Mouse (Mus musculus) embryonic facial prominence, embryonic 13.5 days (tissue): ENCODE data around the gene Ltb. TPM values are rescaled to one million over a fixed set of nuclear protein-coding genes. Genes with fewer than 3 reads are reported as not detected.

Source experiments
- ATAC-seq: fragments of 200-750 bp; cut with Nextera tagmentation; 2 replicates; pipeline ENCODE4 v1.8.0; 2017; ENCODE audit warnings: low read depth; ENCODE audit not compliant: insufficient number of reproducible peaks, insufficient read depth, low FRiP score, low TSS enrichment
- H3K27ac ChIP-seq: fragments of 300-500 bp; sonication (generic); 2 replicates; pipeline ENCODE4 v1.5.1; 2015; ENCODE audit warnings: moderate library complexity, mild to moderate bottlenecking, inconsistent platforms
- H3K27me3 ChIP-seq: fragments of 300-500 bp; sonication (generic); 2 replicates; pipeline ENCODE4 v1.6.1; 2015; ENCODE audit warnings: mild to moderate bottlenecking, inconsistent platforms
- H3K36me3 ChIP-seq: fragments of 300-500 bp; sonication (generic); 2 replicates; pipeline ENCODE4 v1.6.1; 2015; ENCODE audit warnings: mild to moderate bottlenecking, inconsistent platforms
- H3K4me1 ChIP-seq: fragments of 300-500 bp; sonication (generic); 2 replicates; pipeline ENCODE4 v1.6.1; 2015; ENCODE audit warnings: inconsistent platforms
- H3K4me2 ChIP-seq: fragments of 300-500 bp; sonication (generic); 2 replicates; pipeline ENCODE4 v1.6.1; 2015; ENCODE audit warnings: moderate library complexity, mild to moderate bottlenecking, inconsistent platforms
- H3K4me3 ChIP-seq: fragments of 300-500 bp; sonication (generic); 2 replicates; pipeline ENCODE4 v1.5.1; 2015; ENCODE audit warnings: mild to moderate bottlenecking, inconsistent platforms
- H3K9ac ChIP-seq: fragments of 300-500 bp; sonication (generic); 2 replicates; pipeline ENCODE4 v1.6.1; 2015; ENCODE audit warnings: mild to moderate bottlenecking, inconsistent platforms
- H3K9me3 ChIP-seq: fragments of 300-500 bp; sonication (generic); 2 replicates; pipeline ENCODE4 v1.6.1; 2016; ENCODE audit warnings: inconsistent platforms
- WGBS: fragments of 180-500 bp; shearing (Covaris S2); methylation state at CpG from one replicate; pipeline ENCODE4 v1.1.7; 2015; ENCODE audit warnings: mixed read lengths; 5-methylcytosine and 5-hydroxymethylcytosine counted together
- polyA plus RNA-seq: library from polyadenylated mRNA; unstranded; fragments of >200 nt; fragmentation: Nextera tagmentation; extraction: Ambion mirVana; gene quantifications from 2 replicates; pipeline ENCODE4 v1.2.1, GENCODE M21; 2015

Gene Ltb
- polyA plus RNA-seq, 1 experiment from 2014 or later: 2.1 TPM

DNA sequence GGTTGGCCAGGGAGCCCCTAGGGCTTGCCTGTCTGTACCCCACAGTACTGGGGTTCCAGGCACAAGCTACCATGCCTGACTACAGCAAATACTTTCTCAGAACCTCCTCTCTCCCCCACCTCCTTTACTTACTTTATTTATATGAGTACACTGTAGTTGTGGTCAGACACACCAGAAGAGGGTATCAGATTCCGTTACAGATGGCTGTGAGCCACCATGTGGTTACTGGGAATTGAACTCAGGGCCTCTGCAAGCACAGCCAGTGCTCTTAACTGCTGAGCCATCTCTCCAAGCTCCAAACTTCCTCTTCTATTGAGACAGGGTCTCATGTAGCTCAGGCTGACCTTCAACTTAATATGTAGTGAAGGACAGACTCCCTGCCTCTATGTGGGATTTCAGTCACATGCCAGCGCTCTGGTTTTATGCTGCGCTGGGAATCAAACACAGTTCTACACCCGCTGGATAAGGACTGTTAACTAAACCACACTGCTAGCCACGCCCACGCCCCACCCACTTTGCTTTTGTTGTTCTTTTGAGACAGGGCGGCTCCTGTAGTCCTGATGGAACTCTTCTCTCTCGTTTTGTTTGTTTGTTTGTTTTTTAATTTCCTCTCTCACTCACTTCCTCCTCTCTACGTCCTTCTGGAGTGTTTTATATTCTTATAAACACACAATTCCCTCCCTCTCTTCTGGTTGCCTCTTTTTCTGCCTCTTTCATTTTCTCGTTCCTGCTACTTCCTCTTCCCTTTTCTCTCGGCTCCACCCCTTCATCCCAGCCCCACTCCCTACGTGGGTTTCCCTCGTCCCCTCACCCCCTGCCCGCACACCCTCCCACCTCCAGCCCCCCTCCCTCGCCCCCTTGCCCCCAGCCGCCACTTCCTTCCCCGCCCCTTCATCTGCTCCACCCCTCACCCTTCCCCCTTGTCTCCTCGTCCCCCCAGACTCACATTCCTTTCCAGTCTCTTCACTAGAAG lies 8.3 kb upstream of the Ltb start:
- peak; percentile 49; the same call in 1 of the 2 replicates for ATAC-seq
- H3K9ac ChIP-seq: peak overlapping the region; percentile 49; the same call in 1 of the 2 replicates
- peak overlapping the region; percentile 84 for H3K27ac ChIP-seq
- 3% methylated on average over 18 of the region's 18 CpGs for WGBS
- H3K9me3 ChIP-seq: no peaks in the 10 kb centered on the region
- peaks cover 9% of the 10 kb centered on the region for H3K4me1 ChIP-seq
- H3K4me2 ChIP-seq: peak overlapping the region; percentile 60
- H3K4me3 ChIP-seq: peak overlapping the region; percentile 44
- no peaks in the 10 kb centered on the region for H3K36me3 ChIP-seq
- H3K27me3 ChIP-seq: no peaks in the 10 kb centered on the region

DNA sequence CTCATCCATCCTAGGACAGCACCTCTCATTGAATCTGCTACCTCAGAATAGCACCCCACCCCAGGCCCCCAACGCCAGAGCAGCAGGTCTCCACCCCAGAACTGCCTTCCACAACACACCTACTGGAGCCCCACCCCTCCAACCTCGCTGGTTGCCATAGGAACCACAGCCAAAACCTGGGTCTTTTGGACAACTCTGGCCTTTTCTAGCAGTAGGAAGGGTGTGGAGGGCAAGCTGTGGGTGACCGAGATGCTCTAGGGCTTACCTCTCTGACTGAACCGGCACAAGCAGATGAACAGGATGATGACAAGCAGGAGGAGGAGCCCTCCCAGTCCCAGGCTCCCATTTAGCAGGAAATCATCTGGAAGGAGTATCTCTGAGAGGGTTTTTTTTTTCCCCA lies 7.6 kb upstream of the Ltb start:
- Histone ChIP-seq H3K27me3 (no peaks in the 10 kb centered on the region), H3K36me3 (no peaks in the 10 kb centered on the region), H3K4me2 (peak overlapping the region; percentile 60), H3K27ac (peak overlapping the region; percentile 84), H3K4me3 (peak overlapping the region; percentile 44), H3K4me1 (peaks cover 9% of the 10 kb centered on the region), H3K9me3 (no peaks in the 10 kb centered on the region), H3K9ac (no peak overlapping the region)
- no peak; the same call in 1 of the 2 replicates for ATAC-seq
- under 1% methylated on average over 4 of the region's 4 CpGs for WGBS

- Histone ChIP-seq H3K27me3 (no peaks in the 10 kb centered on the region), H3K4me3 (no peak overlapping the region), H3K4me1 (peaks cover 9% of the 10 kb centered on the region), H3K9ac (no peak overlapping the region), H3K27ac (peak overlapping the region; percentile 7; the same call in 1 of the 2 replicates), H3K4me2 (no peak overlapping the region), H3K36me3 (no peaks in the 10 kb centered on the region), H3K9me3 (no peaks in the 10 kb centered on the region)
- 70% methylated on average over 4 of the region's 4 CpGs for WGBS
- no peak for ATAC-seq
Measured at GRCm38 (mm10) chr17:35187345-35187744, 6.9 kb upstream of the Ltb start.

DNA sequence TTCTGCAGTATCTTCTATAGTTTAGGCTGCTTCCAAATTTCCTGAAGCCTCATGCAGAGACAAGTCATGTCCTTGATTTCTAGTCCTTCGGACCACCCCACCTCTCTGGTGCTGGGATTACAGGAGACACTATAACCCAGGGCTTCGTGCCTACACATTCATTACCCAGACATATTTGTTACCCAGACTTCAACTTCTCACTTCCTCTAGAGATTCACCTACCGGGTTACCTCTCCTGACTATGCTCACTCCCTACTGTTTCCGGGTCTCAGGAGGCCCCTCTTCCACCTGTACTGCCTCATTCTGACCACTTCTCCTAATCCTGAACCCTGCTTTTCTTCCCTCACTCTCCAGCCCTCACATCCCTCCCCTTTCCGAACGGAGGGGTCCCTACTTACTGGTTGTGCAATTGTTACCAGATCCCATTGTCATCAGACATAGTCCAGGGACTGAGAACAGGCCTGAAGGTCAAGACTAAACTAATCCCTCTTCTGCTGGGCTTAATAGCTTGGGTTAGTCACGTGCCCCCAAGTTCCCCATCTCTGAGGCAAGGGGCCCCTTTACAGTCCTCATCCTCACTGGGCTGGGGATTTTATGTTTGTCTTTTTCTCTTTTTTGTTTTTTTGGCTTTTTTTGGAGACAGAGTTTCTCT lies 6.2 kb upstream of the Ltb start, which contains the start of gene Lst1:
Gene Lst1 (minus strand): TSS at position 481 of the 652 bp plus-strand sequence.
- H3K9me3 ChIP-seq: no peaks in the 10 kb centered on the region
- peaks cover 9% of the 10 kb centered on the region for H3K4me1 ChIP-seq
- H3K9ac ChIP-seq: no peak within 1 kb of the TSS
- H3K36me3 ChIP-seq: no peaks in the 10 kb centered on the region
- 76% methylated on average over 7 of the region's 7 CpGs for WGBS
- H3K27me3 ChIP-seq: 0 out of 2 replicates have a peak, but pooled peaks cover under 1% of the 10 kb centered on the region
- no peak within 1 kb of the TSS for H3K4me3 ChIP-seq
- ATAC-seq: no peak
- H3K4me2 ChIP-seq: no peak within 1 kb of the TSS
- H3K27ac ChIP-seq: peak within 1 kb of the TSS; percentile 7; the same call in 1 of the 2 replicates

GRCm38 (mm10) chr17:35189186-35189585 lies 5.1 kb upstream of the Ltb start:
- Histone ChIP-seq H3K27ac (no peak overlapping the region), H3K9me3 (no peaks in the 10 kb centered on the region), H3K4me3 (no peak overlapping the region), H3K4me2 (no peak overlapping the region), H3K9ac (no peak overlapping the region), H3K4me1 (peaks cover 11% of the 10 kb centered on the region), H3K27me3 (peaks cover 11% of the 10 kb centered on the region), H3K36me3 (no peaks in the 10 kb centered on the region)
- 65% methylated on average over 1 of the region's 1 CpGs for WGBS
- no peak for ATAC-seq

GRCm38 (mm10) chr17:35190096-35190495 lies 4.1 kb upstream of the Ltb start:
- no peak overlapping the region for H3K27ac ChIP-seq
- no peak overlapping the region for H3K4me3 ChIP-seq
- H3K4me2 ChIP-seq: no peak overlapping the region
- no peak for ATAC-seq
- no peaks in the 10 kb centered on the region for H3K36me3 ChIP-seq
- no peak overlapping the region for H3K9ac ChIP-seq
- H3K4me1 ChIP-seq: peaks cover 13% of the 10 kb centered on the region
- 63% methylated on average over 4 of the region's 4 CpGs for whole genome bisulfite sequencing
- peaks cover 20% of the 10 kb centered on the region for H3K27me3 ChIP-seq
- H3K9me3 ChIP-seq: no peaks in the 10 kb centered on the region

- Histone ChIP-seq H3K4me1 (peaks cover 15% of the 10 kb centered on the region; the same call in 1 of the 2 replicates), H3K27me3 (peaks cover 36% of the 10 kb centered on the region), H3K36me3 (no peaks in the 10 kb centered on the region), H3K4me2 (no peak overlapping the region), H3K4me3 (no peak overlapping the region), H3K27ac (no peak overlapping the region), H3K9me3 (no peaks in the 10 kb centered on the region), H3K9ac (no peak overlapping the region)
- no peak for ATAC-seq
- 61% methylated on average over 2 of the region's 2 CpGs for WGBS
Measured at GRCm38 (mm10) chr17:35191723-35192122, 2.5 kb upstream of the Ltb start.

DNA sequence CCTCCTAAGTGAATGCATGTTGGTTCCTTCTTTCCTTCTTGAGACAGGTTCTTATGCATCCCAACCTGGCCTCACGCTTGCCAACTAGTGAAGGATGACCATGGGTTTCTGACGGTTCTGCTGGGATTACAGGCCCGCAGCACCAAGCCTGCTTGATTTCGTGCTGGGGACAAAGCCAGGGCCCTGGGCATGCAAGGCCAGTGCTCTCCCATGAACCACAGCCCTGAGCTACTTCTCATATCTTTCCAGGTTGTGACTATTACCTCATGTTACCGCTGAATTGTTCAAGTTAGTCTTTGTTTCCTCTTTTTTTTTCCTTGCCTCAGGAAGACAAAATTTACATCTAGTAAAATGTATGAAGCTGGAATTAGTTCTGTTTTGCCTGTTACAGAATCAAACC lies 1.3 kb upstream of the Ltb start:
- 82% methylated on average over 5 of the region's 5 CpGs for WGBS
- Histone ChIP-seq H3K36me3 (no peaks in the 10 kb centered on the region), H3K4me2 (no peak overlapping the region), H3K27me3 (peaks cover 44% of the 10 kb centered on the region), H3K4me3 (no peak overlapping the region), H3K27ac (no peak overlapping the region), H3K4me1 (peaks cover 14% of the 10 kb centered on the region; the same call in 1 of the 2 replicates), H3K9ac (no peak overlapping the region), H3K9me3 (no peaks in the 10 kb centered on the region)
- no peak for ATAC-seq

DNA sequence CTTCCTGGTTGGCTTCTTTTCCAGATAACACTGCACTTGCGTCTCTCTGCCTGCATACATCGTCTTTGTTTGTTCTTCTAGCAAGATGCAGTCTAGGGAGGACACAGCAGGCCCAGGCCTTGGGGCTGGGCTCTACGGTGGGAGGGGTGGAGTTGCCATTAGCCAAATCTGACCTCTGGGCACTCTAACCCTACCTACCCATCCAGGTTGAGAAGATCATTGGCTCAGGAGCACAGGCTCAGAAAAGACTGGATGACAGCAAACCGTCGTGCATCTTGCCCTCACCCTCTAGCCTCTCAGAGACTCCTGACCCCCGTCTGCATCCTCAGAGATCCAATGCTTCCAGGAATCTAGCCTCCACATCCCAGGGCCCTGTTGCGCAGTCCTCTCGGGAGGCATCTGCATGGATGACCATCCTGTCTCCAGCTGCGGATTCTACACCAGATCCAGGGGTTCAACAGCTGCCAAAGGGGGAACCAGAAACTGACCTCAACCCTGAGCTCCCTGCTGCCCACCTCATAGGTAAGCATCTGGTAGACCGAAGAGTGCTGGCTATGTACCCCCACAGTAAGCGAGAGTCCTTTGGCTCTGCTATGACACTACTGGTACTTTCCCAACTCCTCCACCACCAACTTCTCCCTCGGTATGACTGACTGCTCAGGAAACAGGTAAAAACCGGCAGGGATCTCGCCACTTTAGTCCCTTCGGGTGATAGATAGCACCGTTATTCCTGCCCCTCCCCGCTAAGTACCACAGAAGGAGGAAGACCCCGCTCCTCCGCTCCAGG lies 798 bp downstream of the Ltb start:
- Histone ChIP-seq H3K36me3 (no peaks in the 10 kb centered on the region), H3K4me2 (peak overlapping the region; percentile 77), H3K4me3 (peak overlapping the region; percentile 49), H3K9ac (peak overlapping the region; percentile 69), H3K27me3 (peaks cover 63% of the 10 kb centered on the region), H3K9me3 (no peaks in the 10 kb centered on the region), H3K27ac (no peak overlapping the region), H3K4me1 (peaks cover 14% of the 10 kb centered on the region; the same call in 1 of the 2 replicates)
- ATAC-seq: no peak
- WGBS: 42% methylated on average over 19 of the region's 19 CpGs

DNA sequence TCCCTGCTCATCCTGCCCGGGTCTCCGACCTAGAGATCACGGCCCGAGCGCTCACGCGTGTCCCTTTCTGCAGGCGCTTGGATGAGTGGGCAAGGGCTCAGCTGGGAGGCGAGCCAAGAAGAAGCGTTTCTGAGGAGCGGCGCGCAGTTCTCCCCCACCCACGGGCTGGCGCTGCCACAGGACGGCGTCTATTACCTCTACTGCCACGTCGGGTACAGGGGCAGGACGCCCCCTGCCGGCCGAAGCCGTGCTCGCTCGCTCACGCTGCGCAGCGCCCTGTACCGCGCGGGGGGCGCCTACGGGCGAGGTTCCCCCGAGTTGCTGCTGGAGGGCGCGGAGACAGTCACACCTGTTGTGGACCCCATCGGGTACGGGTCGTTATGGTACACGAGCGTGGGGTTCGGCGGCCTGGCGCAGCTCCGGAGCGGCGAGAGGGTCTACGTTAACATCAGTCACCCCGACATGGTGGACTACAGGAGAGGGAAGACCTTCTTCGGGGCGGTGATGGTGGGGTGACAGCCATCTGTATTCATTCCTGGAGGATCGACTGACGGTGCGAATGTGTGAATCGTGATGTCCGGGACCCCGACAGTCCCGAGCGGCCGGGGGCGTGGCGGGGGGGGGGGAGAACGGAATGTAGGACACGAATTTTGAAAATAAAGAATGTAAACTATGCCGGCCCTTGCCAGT lies 1.5 kb downstream of the Ltb start:
- 2% methylated on average over 66 of the region's 66 CpGs for WGBS
- H3K9me3 ChIP-seq: no peaks in the 10 kb centered on the region
- peaks cover 14% of the 10 kb centered on the region; the same call in 1 of the 2 replicates for H3K4me1 ChIP-seq
- peak; percentile 80 for ATAC-seq
- no peaks in the 10 kb centered on the region for H3K36me3 ChIP-seq
- H3K9ac ChIP-seq: peak overlapping the region; percentile 69
- peak overlapping the region; percentile 77 for H3K4me2 ChIP-seq
- H3K27ac ChIP-seq: no peak overlapping the region
- peaks cover 71% of the 10 kb centered on the region for H3K27me3 ChIP-seq
- peak overlapping the region; percentile 49 for H3K4me3 ChIP-seq
